Mouse (Mus musculus): Measurements from ENCODE around the gene Glt8d2. TPM values are rescaled to one million over a fixed set of nuclear protein-coding genes. Genes with fewer than 3 reads are reported as not detected.

Gene Glt8d2
- polyA plus RNA-seq (2017; shearing (Covaris generic)) = 1.5 TPM

DNA sequence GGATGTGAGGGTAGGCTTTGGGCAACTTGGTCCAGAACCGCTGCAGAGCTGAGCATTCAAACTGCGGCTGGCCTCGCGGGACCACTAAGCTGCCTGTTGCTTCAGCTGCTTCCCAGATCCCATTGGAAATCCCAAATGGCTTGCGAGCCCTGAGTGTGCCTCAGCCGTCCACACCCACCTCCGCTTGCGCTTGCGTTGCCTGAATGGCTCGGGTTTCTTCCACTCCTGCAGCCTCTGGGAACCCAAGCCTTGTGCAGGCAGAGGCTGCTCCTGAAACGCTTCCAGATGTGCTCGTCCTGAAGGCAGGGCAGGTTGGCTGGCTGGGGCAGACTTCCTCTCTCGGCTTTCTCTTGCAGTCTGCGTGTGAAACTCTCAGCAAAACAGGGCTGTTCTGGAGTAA, at the start of gene Glt8d2:
Gene Glt8d2, minus strand, starts transcription at position 157 of the 400 bp plus-strand sequence.

DNA sequence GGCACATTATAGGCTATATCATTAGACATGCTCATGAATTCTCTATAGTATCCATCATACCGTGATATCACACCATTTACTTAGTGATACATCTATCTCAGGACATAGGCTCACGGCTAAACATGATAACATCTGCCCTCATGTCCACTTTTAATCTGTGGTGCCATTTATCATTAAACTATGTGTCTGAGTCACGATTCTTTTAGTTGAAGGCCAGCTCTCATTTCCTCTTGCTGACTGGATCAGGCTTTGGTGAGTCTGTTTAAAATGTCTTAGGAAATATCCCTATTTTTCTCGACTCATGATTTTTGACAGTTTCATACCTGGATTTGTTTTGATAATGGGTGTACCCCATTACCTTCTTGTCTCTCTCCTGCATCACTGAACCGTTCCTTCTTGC, 5.5 kb upstream of the Glt8d2 start, which contains the start of gene Hcfc2:
Gene Hcfc2, plus strand, starts transcription at position 205 of the 400 bp plus-strand sequence.

DNA sequence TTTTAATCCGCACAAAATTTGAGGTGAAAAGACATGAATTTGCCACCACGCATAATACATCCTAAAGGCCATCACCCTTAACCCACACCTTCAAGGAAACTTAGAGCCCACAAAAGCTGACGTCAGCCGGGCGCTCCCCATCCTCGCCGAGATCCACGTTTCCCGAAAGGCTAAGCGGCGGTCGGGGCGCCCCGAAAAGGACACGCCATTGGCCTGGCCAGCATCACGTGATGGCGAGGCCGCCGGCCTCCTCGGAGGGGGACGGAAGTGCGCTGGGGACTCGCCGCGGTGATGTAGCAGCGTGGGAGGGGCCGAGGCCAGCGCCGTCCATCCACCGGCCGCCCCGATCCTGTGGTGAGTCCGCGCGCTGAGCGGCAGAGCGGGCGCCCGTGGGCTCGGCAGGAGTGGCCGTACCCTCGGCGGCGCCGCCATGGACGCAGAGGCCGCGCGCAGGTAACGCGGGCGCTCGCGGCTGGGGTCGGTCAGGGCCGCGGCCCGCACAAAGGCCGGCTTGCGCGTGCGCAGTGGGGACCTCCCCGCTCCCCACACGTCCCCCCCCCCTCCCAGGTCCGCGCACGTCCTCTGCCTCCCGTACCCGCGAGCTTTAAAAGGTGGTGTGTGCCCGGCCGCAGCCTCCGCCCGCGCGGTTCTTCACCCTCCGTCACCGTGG, 60.7 kb downstream of the Glt8d2 start, which contains the start of gene Tdg:
Gene Tdg, plus strand, starts transcription at position 243 of the 670 bp plus-strand sequence.

DNA sequence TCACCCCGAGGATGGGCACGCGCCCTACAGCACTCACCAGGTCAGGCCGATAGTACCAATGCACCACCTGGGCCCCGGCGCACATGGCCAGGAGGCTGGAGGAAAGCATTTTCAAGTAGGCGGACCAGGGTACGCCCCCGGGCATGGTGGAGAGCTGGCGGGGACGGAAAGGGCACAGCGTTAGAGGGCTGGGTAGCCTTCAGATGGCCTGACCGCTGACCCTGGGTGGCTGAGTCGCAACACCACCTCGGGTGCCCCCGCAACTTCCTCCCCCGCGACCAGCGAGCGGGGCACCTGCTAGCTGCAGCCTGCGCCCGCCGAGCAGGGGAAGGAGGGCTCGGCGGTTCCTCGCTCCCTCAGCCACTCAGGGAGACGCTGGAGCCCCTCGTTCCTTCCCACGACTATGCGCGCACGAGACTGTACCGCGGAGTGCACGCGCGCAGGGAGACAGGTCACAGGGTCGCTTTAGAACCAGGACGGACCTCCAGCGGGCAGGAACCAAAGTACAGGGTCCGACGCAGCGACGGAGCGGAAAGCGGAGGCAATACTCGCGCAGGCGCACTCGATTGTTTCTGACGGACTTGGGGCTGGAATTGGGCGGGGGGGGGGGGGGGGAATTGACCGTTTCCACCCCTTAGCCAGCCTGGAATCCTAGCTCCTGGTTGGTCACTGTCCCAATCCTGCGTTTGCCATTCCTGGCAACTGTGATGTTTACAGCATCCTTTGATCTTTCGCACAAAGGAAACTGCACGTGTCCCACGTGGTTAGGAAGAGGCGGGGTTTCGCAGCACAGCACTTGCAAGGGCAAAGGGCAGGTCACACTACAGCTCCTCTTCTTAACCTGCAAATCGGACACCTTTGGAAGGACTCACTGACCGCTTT, 67.5 kb downstream of the Glt8d2 start, which contains the start of gene 1190007I07Rik:
Gene 1190007I07Rik, minus strand, starts transcription at position 558 of the 882 bp plus-strand sequence.

Other genes with a start within 250 kb of the Glt8d2 start
- not detected for gene Gm1553, start 198.0 kb downstream of the Glt8d2 start, polyA plus RNA-seq (2017; shearing (Covaris generic))
- 39.9 TPM for gene 1190007I07Rik, start 67.4 kb downstream of the Glt8d2 start, polyA plus RNA-seq (2017; shearing (Covaris generic))
- gene Tdg, start 60.8 kb downstream of the Glt8d2 start, polyA plus RNA-seq (2017; shearing (Covaris generic)) = 33.9 TPM
- 45.1 TPM for gene Hcfc2, start 5.5 kb upstream of the Glt8d2 start, polyA plus RNA-seq (2017; shearing (Covaris generic))
- gene Nfyb, start 73.5 kb upstream of the Glt8d2 start, polyA plus RNA-seq (2017; shearing (Covaris generic)) = 68.4 TPM
- gene Txnrd1, start 143.3 kb upstream of the Glt8d2 start, polyA plus RNA-seq (2017; shearing (Covaris generic)) = 51.9 TPM
- gene Eid3, start 176.0 kb upstream of the Glt8d2 start, polyA plus RNA-seq (2017; shearing (Covaris generic)) = not detected